Mouse (Mus musculus): ENCODE data around the gene Pcgf2. TPM values are rescaled to one million over a fixed set of nuclear protein-coding genes. Genes with fewer than 3 reads are reported as not detected.

Gene Pcgf2
- total and polyA plus RNA-seq, 2 experiments from 2014 or later, result 16.7 to 19.6 TPM

GRCm38 (mm10) chr11:97642746-97643145, 57.6 kb downstream of the Pcgf2 start:
- DNase-seq (ENCODE audit: low spot score), result no peak
- Histone ChIP-seq H3K4me1 (ENCODE audit: insufficient read depth, low read length) (no peaks in the 10 kb centered on the region), H3K4me3 (ENCODE audit: low read depth, low read length) (no peak overlapping the region), H3K4me2 (ENCODE audit: low read depth, low read length, poor library complexity, severe bottlenecking) (no peak overlapping the region), H3K9me3 (ENCODE audit: low read length) (no peaks in the 10 kb centered on the region), H3K36me3 (ENCODE audit: insufficient read depth, low read length) (no peaks in the 10 kb centered on the region), H3K27me3 (ENCODE audit: insufficient read depth, low read length) (no peaks in the 10 kb centered on the region), H3K9ac (replicated peaks; ENCODE audit: low read length, poor library complexity, severe bottlenecking) (no peak overlapping the region), H3K27ac (ENCODE audit: low read depth, low read length) (no peak overlapping the region)
- 52% methylated on average over 2 of the region's 2 CpGs for WGBS
- TF ChIP-seq CTCF (IDR thresholded peaks at IDR 0.05), result no peak
- no peak for ATAC-seq (ENCODE audit: low FRiP score)

- WGBS, result 63% methylated on average over 8 of the region's 8 CpGs
- no peaks in the 10 kb centered on the region for H3K27me3 ChIP-seq (ENCODE audit: insufficient read depth, low read length)
- TF ChIP-seq CTCF (IDR thresholded peaks at IDR 0.05), result no peak
- H3K9ac ChIP-seq (replicated peaks; ENCODE audit: low read length, poor library complexity, severe bottlenecking), result no peak overlapping the region
- no peaks in the 10 kb centered on the region for H3K36me3 ChIP-seq (ENCODE audit: insufficient read depth, low read length)
- no peak for ATAC-seq (ENCODE audit: low FRiP score)
- H3K4me2 ChIP-seq (ENCODE audit: low read depth, low read length, poor library complexity, severe bottlenecking), result no peak overlapping the region
- no peaks in the 10 kb centered on the region for H3K4me1 ChIP-seq (ENCODE audit: insufficient read depth, low read length)
- no peak overlapping the region for H3K4me3 ChIP-seq (ENCODE audit: low read depth, low read length)
- no peak overlapping the region for H3K27ac ChIP-seq (ENCODE audit: low read depth, low read length)
- H3K9me3 ChIP-seq (ENCODE audit: low read length), result no peaks in the 10 kb centered on the region
- peak; percentile 31 for DNase-seq (ENCODE audit: low spot score)
These were observed 58.6 kb downstream of the Pcgf2 start for GRCm38 (mm10) chr11:97641668-97642067.

Small RNA genes lying within 50 kb of the gene (microRNA-seq; reads per million reads assigned to microRNA genes)
- gene Gm24158 (ENCODE audit: borderline number of aligned reads) (not detected), gene Mir6927 (ENCODE audit: borderline number of aligned reads) (not detected), gene Mir8102 (ENCODE audit: borderline number of aligned reads) (not detected)

Other genes starting within 250 kb of the Pcgf2 start
- 0.28 TPM in 1 of 2 replicates, not detected in the other for gene 4933428G20Rik, start 200.2 kb downstream of the Pcgf2 start, total RNA-seq (2014; rRNA removed)
- gene 4933428G20Rik, start 200.2 kb downstream of the Pcgf2 start, polyA plus RNA-seq (2015; fragmentation: Nextera tagmentation; extraction: Ambion mirVana), result 0.34 and 0.91 TPM in 2 replicates
- gene Srcin1, start 124.3 kb downstream of the Pcgf2 start, total RNA-seq (2014; rRNA removed), result 95.0 and 100 TPM in 2 replicates
- gene Srcin1, start 124.3 kb downstream of the Pcgf2 start, polyA plus RNA-seq (2015; fragmentation: Nextera tagmentation; extraction: Ambion mirVana), result 13.1 and 14.0 TPM in 2 replicates
- 5.0 and 8.4 TPM in 2 replicates for gene Epop, start 70.8 kb downstream of the Pcgf2 start, total RNA-seq (2014; rRNA removed)
- gene Epop, start 70.8 kb downstream of the Pcgf2 start, polyA plus RNA-seq (2015; fragmentation: Nextera tagmentation; extraction: Ambion mirVana), result 1.5 and 1.6 TPM in 2 replicates
- 43.9 and 52.8 TPM in 2 replicates for gene Mllt6, start 37.1 kb downstream of the Pcgf2 start, total RNA-seq (2014; rRNA removed)
- gene Mllt6, start 37.1 kb downstream of the Pcgf2 start, polyA plus RNA-seq (2015; fragmentation: Nextera tagmentation; extraction: Ambion mirVana), result 1.5 and 1.7 TPM in 2 replicates
- 13.3 and 27.0 TPM in 2 replicates for gene Cisd3, start 14.7 kb downstream of the Pcgf2 start, total RNA-seq (2014; rRNA removed)
- 41.5 and 45.1 TPM in 2 replicates for gene Cisd3, start 14.7 kb downstream of the Pcgf2 start, polyA plus RNA-seq (2015; fragmentation: Nextera tagmentation; extraction: Ambion mirVana)
- gene Psmb3, start 2.9 kb upstream of the Pcgf2 start, total RNA-seq (2014; rRNA removed), result 386 and 449 TPM in 2 replicates
- 473 and 491 TPM in 2 replicates for gene Psmb3, start 2.9 kb upstream of the Pcgf2 start, polyA plus RNA-seq (2015; fragmentation: Nextera tagmentation; extraction: Ambion mirVana)
- 149 and 166 TPM in 2 replicates for gene Pip4k2b, start 44.2 kb upstream of the Pcgf2 start, total RNA-seq (2014; rRNA removed)
- 4.1 and 5.2 TPM in 2 replicates for gene Pip4k2b, start 44.2 kb upstream of the Pcgf2 start, polyA plus RNA-seq (2015; fragmentation: Nextera tagmentation; extraction: Ambion mirVana)
- 11.8 and 16.0 TPM in 2 replicates for gene Cwc25, start 66.1 kb upstream of the Pcgf2 start, total RNA-seq (2014; rRNA removed)
- gene Cwc25, start 66.1 kb upstream of the Pcgf2 start, polyA plus RNA-seq (2015; fragmentation: Nextera tagmentation; extraction: Ambion mirVana), result 12.0 TPM in 2 replicates
- gene 1700001P01Rik, start 75.4 kb upstream of the Pcgf2 start, total RNA-seq (2014; rRNA removed), result not detected in 2 replicates
- gene 1700001P01Rik, start 75.4 kb upstream of the Pcgf2 start, polyA plus RNA-seq (2015; fragmentation: Nextera tagmentation; extraction: Ambion mirVana), result 0.29 TPM in 1 of 2 replicates, not detected in the other
- 177 and 224 TPM in 2 replicates for gene Rpl23, start 81.9 kb upstream of the Pcgf2 start, total RNA-seq (2014; rRNA removed)
- gene Rpl23, start 81.9 kb upstream of the Pcgf2 start, polyA plus RNA-seq (2015; fragmentation: Nextera tagmentation; extraction: Ambion mirVana), result 308 and 329 TPM in 2 replicates
- 206 and 216 TPM in 2 replicates for gene Lasp1, start 98.5 kb upstream of the Pcgf2 start, total RNA-seq (2014; rRNA removed)
- 174 and 179 TPM in 2 replicates for gene Lasp1, start 98.5 kb upstream of the Pcgf2 start, polyA plus RNA-seq (2015; fragmentation: Nextera tagmentation; extraction: Ambion mirVana)
- gene B230217C12Rik, start 140.3 kb upstream of the Pcgf2 start, total RNA-seq (2014; rRNA removed), result 37.7 and 43.6 TPM in 2 replicates
- 38.2 and 41.8 TPM in 2 replicates for gene B230217C12Rik, start 140.3 kb upstream of the Pcgf2 start, polyA plus RNA-seq (2015; fragmentation: Nextera tagmentation; extraction: Ambion mirVana)
- 0.38 and 0.80 TPM in 2 replicates for gene Fbxo47, start 183.7 kb upstream of the Pcgf2 start, total RNA-seq (2014; rRNA removed)
- 0.33 and 0.88 TPM in 2 replicates for gene Fbxo47, start 183.7 kb upstream of the Pcgf2 start, polyA plus RNA-seq (2015; fragmentation: Nextera tagmentation; extraction: Ambion mirVana)

Measured in midbrain, postnatal 0 days (tissue).